8 mouse cellular contexts compared by ENCODE assay signal in genomic region chr6:127252000-127252721, GRCm38 (mm10).
DNase-seq lines count a peak whose midpoint lies in the region; ATAC-seq lines count a peak whose summit lies in the region.

No protein-coding gene starts in this region.

- H3K27ac ChIP-seq in embryonic facial prominence, embryonic 12.5 days: peak overlapping the region; percentile 96
- H3K27ac ChIP-seq in limb, embryonic 12.5 days: peak overlapping the region; percentile 99

- peak; percentile 63 to 80 for DNase-seq in adrenal gland, adult (ENCODE audit: inconsistent age in 2 of 2, low spot score in 1 of 2)
- no peak for DNase-seq in adrenal gland, postnatal 4 days (ENCODE audit: low spot score in 2 of 2)
- DNase-seq in 416B (ENCODE audit: low read depth): peak; percentile 55
- DNase-seq in thymus, adult 18-20 months: no peak
- DNase-seq in thymus, postnatal 36 days: no peak
- DNase-seq in frontal cortex, adult 2 months (ENCODE audit: extremely low spot score in 1 of 2, low spot score in 1 of 2): no peak

- H3K4me1 ChIP-seq in embryonic facial prominence, embryonic 12.5 days: peaks cover 27% of the 10 kb centered on the region
- H3K4me1 ChIP-seq in limb, embryonic 12.5 days (replicated peaks): peaks cover 54% of the 10 kb centered on the region

- H3K9ac ChIP-seq in embryonic facial prominence, embryonic 12.5 days: peak overlapping the region; percentile 17; the same call in 1 of the 2 replicates
- peak overlapping the region; percentile 44; the same call in 1 of the 2 replicates for H3K9ac ChIP-seq in limb, embryonic 12.5 days (replicated peaks)

- no peaks in the 10 kb centered on the region for H3K9me3 ChIP-seq in embryonic facial prominence, embryonic 12.5 days
- no peaks in the 10 kb centered on the region for H3K9me3 ChIP-seq in limb, embryonic 12.5 days

- H3K27me3 ChIP-seq in embryonic facial prominence, embryonic 12.5 days: no peaks in the 10 kb centered on the region
- H3K27me3 ChIP-seq in limb, embryonic 12.5 days: no peaks in the 10 kb centered on the region

- 0% methylated on average over 3 of the region's 3 CpGs for WGBS in embryonic facial prominence, embryonic 12.5 days
- WGBS in limb, embryonic 12.5 days: 3% methylated on average over 3 of the region's 3 CpGs

- H3K4me3 ChIP-seq in embryonic facial prominence, embryonic 12.5 days: peak overlapping the region; percentile 11; the same call in 1 of the 2 replicates
- H3K4me3 ChIP-seq in limb, embryonic 12.5 days (replicated peaks): peak overlapping the region; percentile 24

- peak overlapping the region; percentile 39 for H3K4me2 ChIP-seq in embryonic facial prominence, embryonic 12.5 days (replicated peaks)
- peak overlapping the region; percentile 55 for H3K4me2 ChIP-seq in limb, embryonic 12.5 days

- ATAC-seq in embryonic facial prominence, embryonic 12.5 days (ENCODE audit: insufficient number of reproducible peaks, insufficient read depth, low FRiP score, low TSS enrichment): peak; percentile 80; the same call in 1 of the 2 replicates
- peak; percentile 85 for ATAC-seq in limb, embryonic 12.5 days (ENCODE audit: insufficient number of reproducible peaks, insufficient read depth, low FRiP score, low TSS enrichment, low read depth)

- H3K36me3 ChIP-seq in embryonic facial prominence, embryonic 12.5 days: no peaks in the 10 kb centered on the region
- no peaks in the 10 kb centered on the region for H3K36me3 ChIP-seq in limb, embryonic 12.5 days

Comparison
In these comparisons a context has a peak if more than half of its experiments do, and no peak if none do; other contexts are left out.
1. DNase-seq: peak in adrenal gland, adult (2 of 2) and 416B (single experiment); none in adrenal gland, postnatal 4 days (0 of 2), thymus, adult 18-20 months (0 of 2), thymus, postnatal 36 days (0 of 2) and frontal cortex, adult 2 months (0 of 2).